Mouse (Mus musculus) embryonic facial prominence, embryonic 11.5 days (tissue): ENCODE measurements around the gene Zfp87. TPM values are rescaled to one million over a fixed set of nuclear protein-coding genes. Genes with fewer than 3 reads are reported as not detected.

Source experiments
- ATAC-seq: fragments of 200-750 bp; cut with Nextera tagmentation; replicated peaks from 2 replicates; pipeline ENCODE4 v1.8.0; 2017; ENCODE audit warnings: low read depth; ENCODE audit not compliant: insufficient number of reproducible peaks, low FRiP score, low TSS enrichment
- DNase-seq: peaks from one replicate; pipeline ENCODE4 v3.0.0-alpha.2; 2015; ENCODE audit warnings: low spot score
- H3K27ac ChIP-seq: fragments of 300-500 bp; sonication (generic); replicated peaks from 2 replicates; pipeline ENCODE4 v1.5.1; 2014; ENCODE audit warnings: mild to moderate bottlenecking, low read depth, low read length, control low read depth
- H3K27me3 ChIP-seq: fragments of 300-500 bp; sonication (generic); 2 replicates; pipeline ENCODE4 v1.6.1; 2014; ENCODE audit warnings: mild to moderate bottlenecking, low read length, moderate library complexity, mixed read lengths; ENCODE audit not compliant: control insufficient read depth, insufficient read depth
- H3K36me3 ChIP-seq: fragments of 300-500 bp; sonication (generic); replicated peaks from 2 replicates; pipeline ENCODE4 v1.6.1; 2014; ENCODE audit warnings: low read depth, mild to moderate bottlenecking, low read length, moderate library complexity, mixed read lengths; ENCODE audit not compliant: control insufficient read depth, insufficient read depth
- H3K4me1 ChIP-seq: fragments of 300-500 bp; sonication (generic); 2 replicates; pipeline ENCODE4 v1.6.1; 2014; ENCODE audit warnings: low read length, mixed read lengths; ENCODE audit not compliant: control insufficient read depth, insufficient read depth
- H3K4me2 ChIP-seq: fragments of 300-500 bp; sonication (generic); 2 replicates; pipeline ENCODE4 v1.6.1; 2014; ENCODE audit warnings: low read depth, mild to moderate bottlenecking, control low read depth, low read length, moderate library complexity
- H3K4me3 ChIP-seq: fragments of 300-500 bp; sonication (generic); 2 replicates; pipeline ENCODE4 v1.5.1; 2014; ENCODE audit warnings: low read depth, low read length, control low read depth
- H3K9ac ChIP-seq: fragments of 300-500 bp; sonication (generic); replicated peaks from 2 replicates; pipeline ENCODE4 v1.6.1; 2014; ENCODE audit warnings: mild to moderate bottlenecking, control low read depth, low read length
- H3K9me3 ChIP-seq: fragments of 300-500 bp; sonication (generic); replicated peaks from 2 replicates; pipeline ENCODE4 v1.6.1; 2016; ENCODE audit warnings: mild to moderate bottlenecking, low read length, inconsistent platforms, mixed read lengths; ENCODE audit not compliant: control insufficient read depth
- WGBS: fragments of 180-500 bp; shearing (Covaris S2); extraction: QIAGEN DNeasy Blood & Tissue Kit; methylation state at CpG from one replicate; pipeline ENCODE4 v1.1.7; 2014; 5-methylcytosine and 5-hydroxymethylcytosine counted together
- polyA plus RNA-seq: library from polyadenylated mRNA; unstranded; fragments of >200 nt; fragmentation: Nextera tagmentation; extraction: Ambion mirVana; gene quantifications from 2 replicates; pipeline ENCODE4 v1.2.1, GENCODE M21; 2014

The Zfp87 gene
- polyA plus RNA-seq, 1 experiment from 2014 or later, result 30.8 TPM

DNA sequence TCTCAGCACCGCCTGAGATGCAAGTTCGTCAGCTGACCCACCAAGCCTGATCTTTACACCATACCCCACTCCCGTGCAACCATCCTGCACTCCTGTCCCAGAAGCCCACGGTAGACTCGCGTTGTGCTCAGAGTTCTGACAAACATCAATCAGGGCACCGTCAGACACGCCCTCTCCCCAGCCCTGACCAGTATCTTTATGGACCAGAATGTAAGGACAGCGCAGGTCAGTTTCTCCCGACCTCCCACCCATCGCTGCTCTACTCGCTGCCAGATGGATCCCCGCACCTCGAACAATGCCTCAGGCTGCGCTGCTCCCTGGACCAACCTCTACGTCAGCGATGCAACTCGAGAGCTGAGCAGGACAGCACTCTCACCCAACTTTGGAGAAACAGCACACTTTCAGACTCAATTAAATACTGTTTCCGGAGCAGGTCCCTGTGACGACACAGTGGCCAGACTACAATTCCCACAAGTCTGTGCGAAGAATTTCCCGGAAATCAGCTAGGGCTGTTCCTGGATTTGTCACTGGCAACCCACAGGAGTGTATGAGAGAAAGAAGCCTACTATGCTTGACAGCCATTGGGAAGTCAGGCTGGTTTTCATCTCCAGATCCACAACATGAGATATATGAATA lies 25.8 kb downstream of the Zfp87 start, which contains the start of gene Zfp58:
Gene Zfp58, minus strand, starts transcription at position 472 of the 636 bp plus-strand sequence.
- no peak within 1 kb of the TSS; the same call in 1 of the 2 replicates for H3K27ac ChIP-seq
- under 1% methylated on average over 22 of the region's 22 CpGs for WGBS

DNA sequence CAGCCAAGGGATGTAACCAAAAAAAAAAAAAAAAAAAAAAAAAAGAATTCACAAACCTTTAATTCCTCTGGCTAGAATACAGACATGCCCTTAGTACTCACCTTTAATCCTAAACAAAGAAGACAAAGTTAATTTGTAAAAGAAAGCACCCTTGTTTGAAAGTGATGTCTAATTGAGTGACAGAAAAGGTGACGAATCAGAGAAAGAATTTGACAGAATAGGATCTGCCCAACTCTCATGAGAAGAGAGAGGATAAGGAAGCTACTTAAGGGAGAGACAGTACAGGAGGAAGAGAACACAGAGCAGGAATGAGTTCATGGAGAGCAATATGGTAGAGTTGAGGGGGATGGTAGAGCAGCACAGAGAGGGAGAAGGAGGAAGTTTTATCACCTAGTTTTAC lies 30.3 kb downstream of the Zfp87 start:
- H3K27me3 ChIP-seq, result no peaks in the 10 kb centered on the region
- ATAC-seq (no peak), DNase-seq (no peak)
- H3K4me2 ChIP-seq, result no peak overlapping the region
- H3K9ac ChIP-seq, result no peak overlapping the region
- H3K4me1 ChIP-seq, result no peaks in the 10 kb centered on the region
- no peak overlapping the region for H3K4me3 ChIP-seq
- WGBS, result 93% methylated on average over 1 of the region's 1 CpGs
- H3K36me3 ChIP-seq, result peaks cover 14% of the 10 kb centered on the region
- H3K9me3 ChIP-seq, result no peaks in the 10 kb centered on the region
- H3K27ac ChIP-seq, result no peak overlapping the region

More for the DNA sequence above, 25.8 kb downstream of the Zfp87 start, which contains the start of gene Zfp58:
- Histone ChIP-seq H3K36me3 (no peaks in the 10 kb centered on the region), H3K4me1 (no peaks in the 10 kb centered on the region), H3K27me3 (no peaks in the 10 kb centered on the region), H3K9me3 (no peaks in the 10 kb centered on the region), H3K9ac (peak within 1 kb of the TSS; percentile 70), H3K4me3 (peak within 1 kb of the TSS; percentile 79), H3K4me2 (peak within 1 kb of the TSS; percentile 59)
- DNase-seq, result peak; percentile 93
- ATAC-seq, result peak; percentile 95

- peak overlapping the region; percentile 43; the same call in 1 of the 2 replicates for H3K9ac ChIP-seq
- H3K4me1 ChIP-seq, result no peaks in the 10 kb centered on the region
- DNase-seq (no peak), ATAC-seq (0 out of 2 replicates have a peak, but pooled peaks have one; percentile 53)
- no peak overlapping the region for H3K27ac ChIP-seq
- WGBS, result 36% methylated on average over 8 of the region's 8 CpGs
- peak overlapping the region; percentile 51 for H3K4me2 ChIP-seq
- H3K9me3 ChIP-seq, result no peaks in the 10 kb centered on the region
- H3K27me3 ChIP-seq, result no peaks in the 10 kb centered on the region
- H3K36me3 ChIP-seq, result no peaks in the 10 kb centered on the region
- peak overlapping the region; percentile 56 for H3K4me3 ChIP-seq
Observed at GRCm38 (mm10) chr13:67484424-67484811, 41.6 kb downstream of the Zfp87 start.

- Histone ChIP-seq H3K27me3 (no peaks in the 10 kb centered on the region), H3K36me3 (no peaks in the 10 kb centered on the region), H3K9ac (peak within 1 kb of the TSS; percentile 53), H3K4me2 (peak within 1 kb of the TSS; percentile 51), H3K4me3 (peak within 1 kb of the TSS; percentile 56), H3K27ac (no peak within 1 kb of the TSS), H3K4me1 (no peaks in the 10 kb centered on the region), H3K9me3 (no peaks in the 10 kb centered on the region)
- DNase-seq (peak; percentile 90), ATAC-seq (peak; percentile 91)
- WGBS, result 6% methylated on average over 20 of the region's 20 CpGs
Observed at GRCm38 (mm10) chr13:67483625-67484423, 42.2 kb downstream of the Zfp87 start, which contains the start of gene Zfp874b. Zfp874b (minus strand) TSS chr13:67484258.

DNA sequence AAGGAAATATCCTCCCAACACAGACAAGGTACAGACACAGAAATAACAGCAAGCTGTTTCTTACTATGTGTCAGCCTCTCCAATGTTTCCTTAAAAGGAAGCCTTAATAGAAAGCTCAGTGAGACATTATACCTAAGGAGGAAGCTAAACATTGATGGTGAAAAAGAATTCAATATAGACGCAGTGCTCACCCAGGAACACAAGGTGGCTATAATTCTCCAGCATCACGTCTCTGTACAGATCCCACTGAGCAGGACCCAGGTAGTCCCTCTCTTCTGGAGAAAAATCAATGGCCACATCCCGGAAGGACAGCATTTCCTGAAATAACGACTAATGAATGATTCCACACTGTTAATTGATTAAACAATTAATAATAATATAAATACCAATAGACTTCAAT lies 44.4 kb downstream of the Zfp87 start:
- Histone ChIP-seq H3K4me2 (no peak overlapping the region), H3K27me3 (no peaks in the 10 kb centered on the region), H3K36me3 (no peaks in the 10 kb centered on the region), H3K4me3 (no peak overlapping the region), H3K9me3 (no peaks in the 10 kb centered on the region), H3K9ac (no peak overlapping the region), H3K4me1 (no peaks in the 10 kb centered on the region), H3K27ac (no peak overlapping the region)
- ATAC-seq (no peak), DNase-seq (no peak)
- 72% methylated on average over 4 of the region's 4 CpGs for WGBS

DNA sequence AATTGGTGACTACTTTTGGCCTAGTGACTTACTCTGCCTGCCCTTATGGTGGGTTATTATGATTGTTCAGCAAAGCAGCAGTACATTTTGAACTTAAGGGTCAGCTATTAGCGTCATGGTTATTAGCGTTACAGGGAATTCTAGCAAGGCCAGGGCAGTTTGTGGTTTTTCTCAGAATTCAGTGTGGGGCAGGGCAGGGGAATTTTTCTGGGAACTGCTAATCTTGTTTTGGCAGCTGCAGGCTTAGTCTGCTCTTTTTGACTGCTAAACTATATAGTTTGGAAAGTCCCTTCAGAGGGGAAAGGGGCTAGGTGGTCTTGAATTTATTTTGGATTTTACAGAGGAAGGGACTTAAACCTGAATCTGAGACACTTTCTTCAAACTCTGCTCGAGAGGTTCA lies 56.7 kb downstream of the Zfp87 start:
- no peaks in the 10 kb centered on the region for H3K36me3 ChIP-seq
- no peak overlapping the region for H3K27ac ChIP-seq
- no peaks in the 10 kb centered on the region for H3K9me3 ChIP-seq
- no peak overlapping the region for H3K4me3 ChIP-seq
- H3K4me1 ChIP-seq, result no peaks in the 10 kb centered on the region
- no peak overlapping the region for H3K4me2 ChIP-seq
- ATAC-seq (no peak), DNase-seq (no peak)
- H3K9ac ChIP-seq, result no peak overlapping the region
- WGBS, result 87% methylated on average over 3 of the region's 3 CpGs
- H3K27me3 ChIP-seq, result no peaks in the 10 kb centered on the region
